Mouse (Mus musculus) hindbrain, embryonic 14.5 days (tissue): ENCODE results near the gene Sval3. TPM values are rescaled to one million over a fixed set of nuclear protein-coding genes. Genes with fewer than 3 reads are reported as not detected.

Experiments used
- ATAC-seq: fragments of 200-750 bp; cut with Nextera tagmentation; 2 replicates; pipeline ENCODE4 v1.8.0; 2017; ENCODE audit warnings: moderate number of reproducible peaks, mild to moderate bottlenecking, moderate TSS enrichment, moderate library complexity; ENCODE audit not compliant: low FRiP score
- DNase-seq: peaks from one replicate; pipeline ENCODE4 v3.0.0-alpha.2; 2015; ENCODE audit warnings: low spot score
- H3K27ac ChIP-seq: fragments of 300-500 bp; sonication (generic); 2 replicates; pipeline ENCODE4 v1.5.1; 2014; ENCODE audit warnings: mild to moderate bottlenecking, moderate library complexity
- H3K27me3 ChIP-seq: fragments of 300-500 bp; sonication (generic); 2 replicates; pipeline ENCODE4 v1.6.1; 2014; ENCODE audit warnings: mild to moderate bottlenecking, low read length, mixed read lengths; ENCODE audit not compliant: control insufficient read depth, insufficient read depth
- H3K36me3 ChIP-seq: fragments of 300-500 bp; sonication (generic); replicated peaks from 2 replicates; pipeline ENCODE4 v1.6.1; 2014; ENCODE audit not compliant: control insufficient read depth, insufficient read depth
- H3K4me1 ChIP-seq: fragments of 300-500 bp; sonication (generic); replicated peaks from 2 replicates; pipeline ENCODE4 v1.6.1; 2014; ENCODE audit warnings: antibody characterized with exemption, low read length, mixed read lengths; ENCODE audit not compliant: control insufficient read depth, insufficient read depth
- H3K4me2 ChIP-seq: fragments of 300-500 bp; sonication (generic); replicated peaks from 2 replicates; pipeline ENCODE4 v1.6.1; 2014; ENCODE audit warnings: mild to moderate bottlenecking, moderate library complexity
- H3K4me3 ChIP-seq: fragments of 300-500 bp; sonication (generic); replicated peaks from 2 replicates; pipeline ENCODE4 v1.5.1; 2014; ENCODE audit warnings: mild to moderate bottlenecking, low read length
- H3K9ac ChIP-seq: fragments of 300-500 bp; sonication (generic); 2 replicates; pipeline ENCODE4 v1.6.1; 2014
- H3K9me3 ChIP-seq: fragments of 300-500 bp; sonication (generic); 2 replicates; pipeline ENCODE4 v1.6.1; 2016; ENCODE audit warnings: low read length; ENCODE audit not compliant: control insufficient read depth
- WGBS: fragments of 180-500 bp; shearing (Covaris S2); extraction: QIAGEN DNeasy Blood & Tissue Kit; methylation state at CpG from one replicate; pipeline ENCODE4 v1.1.7; 2014; 5-methylcytosine and 5-hydroxymethylcytosine counted together
- polyA plus RNA-seq: library from polyadenylated mRNA; unstranded; fragments of >200 nt; fragmentation: Nextera tagmentation; extraction: Ambion mirVana; gene quantifications from 2 replicates; pipeline ENCODE4 v1.2.1, GENCODE M21; 2014

Gene Sval3
- not detected in 2 replicates for polyA plus RNA-seq

GRCm38 (mm10) chr6:41967840-41968239 lies at the start of gene Sval3:
TSS of gene Sval3 (plus strand) at chr6:41968140.
- WGBS, result 67% methylated on average over 1 of the region's 1 CpGs
- ATAC-seq, result no peak

GRCm38 (mm10) chr6:41951330-41951729 lies 16.6 kb upstream of the Sval3 start, which contains the start of gene Sval1:
TSS of gene Sval1 (plus strand) at chr6:41951630.
- Histone ChIP-seq H3K4me2 (no peak within 1 kb of the TSS), H3K9ac (no peak within 1 kb of the TSS), H3K27me3 (no peaks in the 10 kb centered on the region), H3K36me3 (no peaks in the 10 kb centered on the region), H3K9me3 (no peaks in the 10 kb centered on the region), H3K4me3 (no peak within 1 kb of the TSS), H3K27ac (no peak within 1 kb of the TSS), H3K4me1 (no peaks in the 10 kb centered on the region)
- DNase-seq, result no peak
- WGBS, result 84% methylated on average over 1 of the region's 1 CpGs
- no peak for ATAC-seq

More at GRCm38 (mm10) chr6:41967840-41968239, at the start of gene Sval3:
- Histone ChIP-seq H3K27me3 (no peaks in the 10 kb centered on the region), H3K9ac (no peak within 1 kb of the TSS), H3K4me3 (no peak within 1 kb of the TSS), H3K4me2 (no peak within 1 kb of the TSS), H3K9me3 (no peaks in the 10 kb centered on the region), H3K4me1 (no peaks in the 10 kb centered on the region), H3K27ac (no peak within 1 kb of the TSS), H3K36me3 (no peaks in the 10 kb centered on the region)
- DNase-seq, result no peak

Other genes with a start within 250 kb of the Sval3 start
- not detected in 2 replicates for gene Olfr459, start 193.0 kb upstream of the Sval3 start, polyA plus RNA-seq
- not detected in 2 replicates for gene Pip, start 120.6 kb upstream of the Sval3 start, polyA plus RNA-seq
- gene Sval2, start 115.2 kb upstream of the Sval3 start, polyA plus RNA-seq, result not detected in 2 replicates
- gene Sval1, start 16.5 kb upstream of the Sval3 start, polyA plus RNA-seq, result not detected in 2 replicates
- not detected in 2 replicates for gene Sva, start 70.3 kb downstream of the Sval3 start, polyA plus RNA-seq
- not detected in 2 replicates for gene Tas2r139, start 172.8 kb downstream of the Sval3 start, polyA plus RNA-seq
- gene Tas2r144, start 247.2 kb downstream of the Sval3 start, polyA plus RNA-seq, result not detected in 2 replicates